Mouse (Mus musculus): Measurements from ENCODE around the gene Prr5l. TPM values are rescaled to one million over a fixed set of nuclear protein-coding genes. Genes with fewer than 3 reads are reported as not detected.
A peak's percentile ranks its signal among the peaks of the same experiment; 100 is the strongest.

Gene Prr5l
- polyA plus RNA-seq, 1 experiment, result 0.43 TPM

DNA sequence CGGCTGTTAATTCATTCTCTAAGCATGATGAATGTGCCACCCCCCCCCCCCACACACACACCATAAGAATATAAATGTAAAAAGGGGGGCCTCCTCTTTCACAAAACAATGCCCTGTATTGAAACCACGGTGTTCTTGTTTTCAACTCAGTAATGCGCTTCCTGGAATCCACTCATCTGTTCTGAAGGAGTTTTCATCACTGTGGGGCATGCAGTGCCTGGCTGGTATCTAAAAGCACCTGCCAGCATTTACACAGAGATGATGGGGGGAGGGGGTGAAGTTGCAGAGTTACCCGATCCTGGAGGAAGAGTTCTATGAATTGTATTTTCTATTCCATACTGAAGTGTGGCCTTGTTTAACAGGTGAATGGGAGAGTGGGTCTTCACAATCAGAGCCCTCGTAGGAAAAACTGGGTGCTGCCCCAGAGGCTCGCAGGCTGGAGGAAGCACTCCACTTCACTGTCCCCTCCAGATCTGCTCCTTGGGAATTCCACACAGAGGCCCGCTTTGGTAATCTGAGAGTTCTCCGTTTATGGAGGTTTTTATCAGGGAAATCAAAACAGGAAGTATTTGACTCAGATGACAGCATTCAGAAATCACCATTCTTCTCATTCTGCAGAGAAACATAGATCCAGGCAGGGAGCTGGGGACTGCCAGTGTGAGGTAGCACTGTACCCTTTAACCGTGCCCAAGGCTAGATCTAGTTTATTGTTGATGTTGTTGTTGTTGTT lies 52.5 kb downstream of the Prr5l start:
- TF ChIP-seq CEBPB (IDR thresholded peaks at IDR 0.05; ENCODE audit: low read depth), result no peak
- no peak for TF ChIP-seq MAX (IDR thresholded peaks at IDR 0.05)
- TF ChIP-seq MYOD1 (IDR thresholded peaks at IDR 0.05; ENCODE audit: control insufficient read depth, insufficient read length, low read depth), result no peak
- TF ChIP-seq USF1 (IDR thresholded peaks at IDR 0.05; ENCODE audit: low read depth), result no peak
- no peak for TF ChIP-seq CTCF (IDR thresholded peaks at IDR 0.05; ENCODE audit: control insufficient read depth, insufficient read depth, insufficient read length)
- TF ChIP-seq FOSL1 (IDR thresholded peaks at IDR 0.05; ENCODE audit: insufficient read depth, low read length, poor library complexity, severe bottlenecking), result no peak
- TF ChIP-seq MYOG (IDR thresholded peaks at IDR 0.05; ENCODE audit: control insufficient read depth, extremely low read depth, insufficient read length), result no peak
- Histone ChIP-seq H3ac (ENCODE audit: control insufficient read depth, insufficient read length, low read depth) (no peak overlapping the region), H3K27me3 (ENCODE audit: control insufficient read depth, insufficient read depth, insufficient read length) (no peaks in the 10 kb centered on the region), H3K4me3 (ENCODE audit: insufficient read depth, poor library complexity, severe bottlenecking) (no peak overlapping the region), H3K79me3 (ENCODE audit: low read depth) (no peaks in the 10 kb centered on the region), H3K36me3 (ENCODE audit: control insufficient read depth, insufficient read depth) (no peaks in the 10 kb centered on the region), H3K79me2 (ENCODE audit: control insufficient read depth, insufficient read depth) (no peaks in the 10 kb centered on the region)

DNA sequence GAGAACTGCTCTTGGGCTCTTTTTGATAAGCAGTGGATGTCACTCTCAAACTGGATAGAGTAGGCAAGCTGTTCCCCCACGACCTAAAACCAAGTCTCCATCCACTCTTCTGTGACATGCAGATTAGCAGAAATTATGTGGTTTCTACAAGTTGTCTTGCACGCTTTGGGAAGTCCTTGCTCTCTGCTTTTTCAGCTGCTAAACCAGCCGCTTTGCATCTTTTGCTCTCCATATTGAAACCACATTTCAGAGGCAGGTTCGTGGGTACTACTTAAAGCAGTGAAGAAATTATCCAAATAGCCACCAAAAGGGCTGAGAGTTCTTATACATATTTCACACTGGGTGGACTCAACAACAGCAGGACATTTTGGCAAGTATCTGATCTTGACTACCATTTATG lies 53.8 kb downstream of the Prr5l start:
- no peak for TF ChIP-seq USF1 (IDR thresholded peaks at IDR 0.05; ENCODE audit: low read depth)
- TF ChIP-seq MYOD1 (IDR thresholded peaks at IDR 0.05; ENCODE audit: control insufficient read depth, insufficient read length, low read depth), result no peak
- TF ChIP-seq MAX (IDR thresholded peaks at IDR 0.05), result no peak
- TF ChIP-seq CEBPB (IDR thresholded peaks at IDR 0.05; ENCODE audit: low read depth), result no peak
- TF ChIP-seq MYOG (IDR thresholded peaks at IDR 0.05; ENCODE audit: control insufficient read depth, extremely low read depth, insufficient read length), result no peak
- no peak for TF ChIP-seq CTCF (IDR thresholded peaks at IDR 0.05; ENCODE audit: control insufficient read depth, insufficient read depth, insufficient read length)
- TF ChIP-seq FOSL1 (IDR thresholded peaks at IDR 0.05; ENCODE audit: insufficient read depth, low read length, poor library complexity, severe bottlenecking), result no peak
- Histone ChIP-seq H3K4me3 (ENCODE audit: insufficient read depth, poor library complexity, severe bottlenecking) (no peak overlapping the region), H3K27me3 (ENCODE audit: control insufficient read depth, insufficient read depth, insufficient read length) (no peaks in the 10 kb centered on the region), H3K36me3 (ENCODE audit: control insufficient read depth, insufficient read depth) (no peaks in the 10 kb centered on the region), H3K79me3 (ENCODE audit: low read depth) (no peaks in the 10 kb centered on the region), H3ac (ENCODE audit: control insufficient read depth, insufficient read length, low read depth) (no peak overlapping the region), H3K79me2 (ENCODE audit: control insufficient read depth, insufficient read depth) (no peaks in the 10 kb centered on the region)

DNA sequence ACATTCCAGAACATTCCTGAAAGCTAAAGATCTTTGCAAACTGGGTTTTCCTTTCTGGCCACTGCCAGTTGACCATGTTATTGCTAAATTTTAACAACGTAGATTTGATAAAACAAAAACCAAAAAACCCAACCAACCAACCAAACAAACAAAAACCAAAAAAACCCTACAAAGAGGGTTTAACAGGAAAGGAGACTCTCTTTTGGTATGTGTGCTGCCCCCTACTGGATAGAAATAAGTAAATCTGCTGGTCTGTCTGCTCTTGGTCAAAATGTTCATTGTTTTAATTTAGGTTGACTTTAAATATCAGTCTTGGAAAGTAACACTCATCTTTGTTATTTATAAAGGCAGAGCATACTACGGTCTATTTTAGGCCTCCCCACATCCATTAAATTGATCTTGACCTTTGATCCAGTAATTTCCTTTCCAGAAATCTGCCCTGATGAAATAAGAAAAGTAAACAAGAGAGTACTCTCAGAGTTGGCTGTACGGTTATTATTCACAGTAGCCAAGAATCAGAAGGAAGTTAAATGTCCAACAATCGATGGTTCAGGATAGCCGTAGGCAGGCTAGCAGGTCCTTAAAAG lies 54.7 kb downstream of the Prr5l start:
- Histone ChIP-seq H3ac (ENCODE audit: control insufficient read depth, insufficient read length, low read depth) (no peak overlapping the region), H3K79me2 (ENCODE audit: control insufficient read depth, insufficient read depth) (no peaks in the 10 kb centered on the region), H3K79me3 (ENCODE audit: low read depth) (no peaks in the 10 kb centered on the region), H3K4me3 (ENCODE audit: insufficient read depth, poor library complexity, severe bottlenecking) (no peak overlapping the region), H3K27me3 (ENCODE audit: control insufficient read depth, insufficient read depth, insufficient read length) (no peaks in the 10 kb centered on the region), H3K36me3 (ENCODE audit: control insufficient read depth, insufficient read depth) (no peaks in the 10 kb centered on the region)
- no peak for TF ChIP-seq CTCF (IDR thresholded peaks at IDR 0.05; ENCODE audit: control insufficient read depth, insufficient read depth, insufficient read length)
- TF ChIP-seq USF1 (IDR thresholded peaks at IDR 0.05; ENCODE audit: low read depth), result no peak
- no peak for TF ChIP-seq MYOG (IDR thresholded peaks at IDR 0.05; ENCODE audit: control insufficient read depth, extremely low read depth, insufficient read length)
- no peak for TF ChIP-seq FOSL1 (IDR thresholded peaks at IDR 0.05; ENCODE audit: insufficient read depth, low read length, poor library complexity, severe bottlenecking)
- TF ChIP-seq MYOD1 (IDR thresholded peaks at IDR 0.05; ENCODE audit: control insufficient read depth, insufficient read length, low read depth), result no peak
- no peak for TF ChIP-seq MAX (IDR thresholded peaks at IDR 0.05)
- no peak for TF ChIP-seq CEBPB (IDR thresholded peaks at IDR 0.05; ENCODE audit: low read depth)

DNA sequence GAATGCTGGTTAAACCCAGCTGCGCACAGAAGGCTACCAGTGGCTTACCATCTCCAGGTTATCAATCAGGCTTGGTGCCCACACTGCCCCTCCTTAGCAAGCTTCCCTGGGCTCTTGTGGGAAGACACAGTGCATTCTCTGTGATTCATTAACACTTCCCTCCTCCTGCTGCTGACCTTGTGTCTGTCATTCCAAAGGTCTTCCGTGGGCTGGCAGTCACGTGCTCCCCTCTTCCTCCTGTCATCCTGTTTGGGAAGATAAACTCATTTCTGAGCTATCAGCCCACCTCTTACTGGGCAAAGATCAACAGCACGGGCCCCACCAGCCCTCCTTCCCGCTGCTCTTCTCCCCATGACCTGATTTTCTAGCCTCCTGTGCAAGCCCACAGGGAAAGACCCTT lies 55.2 kb downstream of the Prr5l start:
- Histone ChIP-seq H3K79me2 (ENCODE audit: control insufficient read depth, insufficient read depth) (no peaks in the 10 kb centered on the region), H3K27me3 (ENCODE audit: control insufficient read depth, insufficient read depth, insufficient read length) (no peaks in the 10 kb centered on the region), H3ac (ENCODE audit: control insufficient read depth, insufficient read length, low read depth) (no peak overlapping the region), H3K4me3 (ENCODE audit: insufficient read depth, poor library complexity, severe bottlenecking) (no peak overlapping the region), H3K79me3 (ENCODE audit: low read depth) (no peaks in the 10 kb centered on the region), H3K36me3 (ENCODE audit: control insufficient read depth, insufficient read depth) (no peaks in the 10 kb centered on the region)
- TF ChIP-seq MYOG (IDR thresholded peaks at IDR 0.05; ENCODE audit: control insufficient read depth, extremely low read depth, insufficient read length), result no peak
- TF ChIP-seq USF1 (IDR thresholded peaks at IDR 0.05; ENCODE audit: low read depth), result peak; percentile 75

DNA sequence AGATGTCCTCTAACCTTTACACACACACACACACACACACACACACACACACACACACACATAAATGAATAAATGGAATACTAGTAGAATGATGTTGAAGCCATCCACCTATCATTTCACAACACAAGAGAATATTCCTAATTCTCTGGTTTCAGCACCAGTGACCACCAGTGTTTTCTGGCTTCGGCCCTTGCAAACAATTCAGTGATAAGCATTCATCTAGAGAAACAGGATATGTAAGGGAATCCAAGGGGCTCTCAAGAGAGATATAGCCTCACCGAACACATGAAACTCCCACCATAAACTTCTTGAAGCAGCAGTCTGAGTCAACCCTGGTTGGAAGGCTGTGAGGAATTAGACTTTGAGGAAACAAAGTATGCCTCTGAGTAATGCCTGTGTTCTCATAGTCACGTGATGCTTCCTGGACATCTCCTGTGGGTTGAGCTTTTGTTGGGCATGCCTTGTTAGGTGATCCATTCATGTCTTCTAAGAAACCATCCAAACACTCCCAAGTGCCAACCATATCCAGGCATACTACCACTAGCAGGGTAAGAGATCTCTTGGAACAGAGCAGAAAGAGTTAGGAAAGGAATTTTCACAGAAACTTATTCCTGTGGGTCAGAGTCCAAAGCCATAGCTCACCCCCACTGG lies 55.8 kb downstream of the Prr5l start:
- H3K4me3 ChIP-seq (ENCODE audit: insufficient read depth, poor library complexity, severe bottlenecking), result no peak overlapping the region
- H3K79me2 ChIP-seq (ENCODE audit: control insufficient read depth, insufficient read depth), result no peaks in the 10 kb centered on the region
- H3K79me3 ChIP-seq (ENCODE audit: low read depth), result no peaks in the 10 kb centered on the region
- no peaks in the 10 kb centered on the region for H3K27me3 ChIP-seq (ENCODE audit: control insufficient read depth, insufficient read depth, insufficient read length)
- H3ac ChIP-seq (ENCODE audit: control insufficient read depth, insufficient read length, low read depth), result no peak overlapping the region
- TF ChIP-seq MAX (IDR thresholded peaks at IDR 0.05) (peak; percentile 17), USF1 (IDR thresholded peaks at IDR 0.05; ENCODE audit: low read depth) (peak; percentile 98), CTCF (IDR thresholded peaks at IDR 0.05; ENCODE audit: control insufficient read depth, insufficient read depth, insufficient read length) (no peak)
- no peaks in the 10 kb centered on the region for H3K36me3 ChIP-seq (ENCODE audit: control insufficient read depth, insufficient read depth)
